Mouse (Mus musculus) heart, adult 2 months (tissue): Measurements from ENCODE around the gene Aym1. TPM values are rescaled to one million over a fixed set of nuclear protein-coding genes. Genes with fewer than 3 reads are reported as not detected.

ENCODE experiments used
- DNase-seq, 2 experiments: peaks; one replicate each; pipeline ENCODE4 v3.0.0; 2021
- H3K27ac ChIP-seq: fragments of 200-600 bp; 2 replicates; pipeline ENCODE4 v1.8.1; 2022
- H3K27me3 ChIP-seq: fragments of 200-500 bp; 2 replicates; pipeline ENCODE4 v1.6.1; 2012; ENCODE audit warnings: mild to moderate bottlenecking, low read length, inconsistent platforms, mixed read lengths; ENCODE audit not compliant: control insufficient read depth, insufficient read depth
- H3K36me3 ChIP-seq: fragments of 200-500 bp; 2 replicates; pipeline ENCODE4 v1.6.1; 2012; ENCODE audit warnings: low read length, inconsistent platforms; ENCODE audit not compliant: control insufficient read depth, insufficient read depth
- H3K4me1 ChIP-seq: fragments of 200-500 bp; 2 replicates; pipeline ENCODE4 v1.6.1; 2011; ENCODE audit warnings: low read length; ENCODE audit not compliant: control insufficient read depth, insufficient read depth
- H3K4me3 ChIP-seq: fragments of 200-600 bp; 2 replicates; pipeline ENCODE4 v1.8.1; 2022
- H3K79me2 ChIP-seq: fragments of 200-500 bp; replicated peaks from 2 replicates; pipeline ENCODE4 v1.6.1; 2012; ENCODE audit warnings: mild to moderate bottlenecking, inconsistent platforms, low read length, moderate library complexity, mixed read lengths; ENCODE audit not compliant: control insufficient read depth, insufficient read depth
- H3K9ac ChIP-seq: fragments of 200-500 bp; 2 replicates; pipeline ENCODE4 v1.6.1; 2012; ENCODE audit warnings: low read depth, mild to moderate bottlenecking, control low read depth, inconsistent platforms, low read length, mixed read lengths
- CTCF ChIP-seq: fragments of 200-600 bp; IDR thresholded peaks from 2 replicates; pipeline ENCODE4 v1.8.1; 2022; ENCODE audit warnings: antibody characterized with exemption, mild to moderate bottlenecking, moderate library complexity
- EP300 ChIP-seq: fragments of 200-500 bp; IDR thresholded peaks from 2 replicates; pipeline ENCODE4 v1.6.1; 2011; ENCODE audit warnings: low read depth, low read length, control low read depth; ENCODE audit not compliant: insufficient read depth
- POLR2A ChIP-seq: fragments of 200-500 bp; IDR thresholded peaks from 2 replicates; pipeline ENCODE4 v1.6.1; 2011; ENCODE audit warnings: mild to moderate bottlenecking, low read depth, low read length, control low read depth; ENCODE audit not compliant: insufficient read depth
- WGBS: fragments of 180-500 bp; shearing (Covaris S2); methylation state at CpG from one replicate; pipeline ENCODE4 v1.1.7; 2018; 5-methylcytosine and 5-hydroxymethylcytosine counted together
- intact Hi-C: fragments of 180-260 bp; cut with DNase I; formaldehyde crosslinking; loops from one replicate; pipeline ENCODE4 v1.15.1; 2025
- polyA plus RNA-seq: library from polyadenylated mRNA; depleted of rRNA; stranded (reverse); fragments of >200 nt; gene quantifications from 2 replicates; pipeline ENCODE4 v1.2.3, GENCODE M21; 2012
- total RNA-seq, 2 experiments: library from RNA; stranded (reverse); gene quantifications; 2 replicates each; pipeline ENCODE4 v1.2.3; 2021

The Aym1 gene
- total and polyA plus RNA-seq, 3 experiments: not detected

DNA sequence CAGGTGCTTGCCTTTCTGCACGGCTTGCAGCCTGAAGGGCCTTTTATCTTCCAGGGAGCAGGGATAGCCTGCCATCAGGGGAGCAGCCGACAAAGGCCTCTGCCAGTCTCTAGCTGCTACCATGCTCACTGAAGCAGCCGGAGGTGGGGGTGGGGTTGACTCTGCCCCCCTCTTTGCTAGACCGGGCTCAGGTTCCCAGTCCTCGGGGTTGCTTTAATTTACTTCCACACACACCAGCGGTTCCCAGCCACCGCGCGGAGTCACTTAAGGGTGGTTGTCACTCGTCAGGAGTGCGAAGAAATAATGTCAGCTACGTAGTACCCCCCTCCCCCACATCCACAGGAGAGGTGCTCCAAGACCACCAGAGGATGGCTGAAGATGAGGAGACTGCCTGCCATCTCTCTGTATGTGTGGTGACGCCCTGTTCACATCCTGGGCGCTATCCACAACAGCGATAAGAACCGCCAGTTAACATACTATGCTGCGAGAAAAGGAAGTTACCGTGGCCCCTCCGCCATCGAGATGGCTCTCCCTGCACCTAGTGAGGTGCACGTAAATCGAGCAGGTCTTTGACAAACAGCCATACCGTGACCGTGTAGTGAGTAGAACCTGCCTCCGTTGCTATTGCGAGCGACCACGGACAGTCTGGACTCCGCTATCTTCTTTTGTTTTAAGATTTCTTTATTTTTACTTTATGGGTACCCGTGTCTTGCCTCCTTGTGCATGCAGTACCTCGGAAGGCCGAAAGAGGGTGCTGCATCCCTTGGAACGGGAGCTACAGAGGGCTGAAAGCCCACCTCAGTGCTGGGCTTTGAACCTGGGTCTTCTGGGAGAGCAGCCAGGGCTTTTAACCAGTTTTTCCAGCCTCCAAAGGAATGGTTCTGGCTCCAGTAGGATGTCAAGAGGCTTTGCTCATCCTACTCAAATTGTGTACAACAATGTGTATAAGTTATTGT lies 16.2 kb downstream of the Aym1 start:
- no peaks in the 10 kb centered on the region for H3K36me3 ChIP-seq
- H3K27me3 ChIP-seq: peaks cover 2% of the 10 kb centered on the region; the same call in 1 of the 2 replicates
- H3K27ac ChIP-seq: no peak overlapping the region
- no peak overlapping the region for H3K9ac ChIP-seq
- WGBS: 7% methylated on average over 33 of the region's 33 CpGs
- H3K4me3 ChIP-seq: no peak overlapping the region
- TF ChIP-seq CTCF: peak; percentile 65
- TF ChIP-seq POLR2A: no peak
- no peak for TF ChIP-seq EP300
- H3K4me1 ChIP-seq: no peaks in the 10 kb centered on the region
- peak in 1 of 2 experiments; percentile 44 for DNase-seq
- intact Hi-C loops: no loop called here
- H3K79me2 ChIP-seq: no peaks in the 10 kb centered on the region

DNA sequence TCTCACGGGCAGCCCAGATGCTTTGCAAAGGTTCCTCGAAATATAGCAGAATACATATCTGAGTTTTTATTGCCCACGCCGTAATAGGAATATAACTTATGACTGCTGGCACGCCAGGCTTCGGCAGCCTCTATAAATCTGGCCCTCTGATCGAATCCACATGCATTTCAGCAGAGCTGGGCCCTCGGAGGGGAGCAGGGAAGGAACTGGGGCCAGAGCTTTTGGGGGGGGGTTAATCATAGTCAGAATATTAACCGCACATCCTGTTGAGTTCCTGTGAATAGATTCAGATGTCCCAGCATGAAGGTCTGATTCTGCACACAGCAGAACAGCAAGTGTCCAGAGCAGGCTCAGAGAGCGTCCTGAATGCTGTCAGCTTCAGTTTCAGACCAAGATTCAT lies 17.2 kb downstream of the Aym1 start:
- H3K4me1 ChIP-seq: no peaks in the 10 kb centered on the region
- H3K9ac ChIP-seq: no peak overlapping the region
- no peak for DNase-seq
- intact Hi-C loops: no loop called here
- TF ChIP-seq POLR2A (no peak), CTCF (no peak), EP300 (no peak)
- peaks cover 2% of the 10 kb centered on the region; the same call in 1 of the 2 replicates for H3K27me3 ChIP-seq
- no peak overlapping the region for H3K27ac ChIP-seq
- no peak overlapping the region for H3K4me3 ChIP-seq
- H3K36me3 ChIP-seq: no peaks in the 10 kb centered on the region
- 78% methylated on average over 10 of the region's 10 CpGs for WGBS
- no peaks in the 10 kb centered on the region for H3K79me2 ChIP-seq

DNA sequence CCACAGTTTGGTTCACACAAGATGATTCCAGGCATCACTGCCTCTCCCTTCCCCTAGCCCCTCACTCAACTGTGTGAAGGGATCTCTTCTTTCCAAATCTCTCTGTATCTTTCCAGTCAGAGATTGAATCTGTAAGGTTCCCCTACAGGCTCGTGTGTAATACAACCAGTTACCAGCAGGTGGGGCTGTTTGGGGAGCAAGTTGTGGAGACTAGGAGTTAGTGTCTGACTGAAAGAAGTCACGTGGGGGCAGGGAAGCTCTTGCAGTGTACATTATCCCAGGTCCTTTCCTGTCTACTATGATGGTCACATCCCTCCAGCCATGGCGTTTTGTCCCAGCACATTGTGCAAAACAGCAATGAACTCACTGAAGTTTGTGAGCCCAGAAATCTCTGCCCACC lies 18.7 kb downstream of the Aym1 start:
- H3K36me3 ChIP-seq: no peaks in the 10 kb centered on the region
- no peak overlapping the region for H3K4me3 ChIP-seq
- H3K9ac ChIP-seq: no peak overlapping the region
- intact Hi-C loops: no loop called here
- no peak overlapping the region for H3K27ac ChIP-seq
- TF ChIP-seq EP300 (no peak), CTCF (peak; percentile 64), POLR2A (no peak)
- no peaks in the 10 kb centered on the region for H3K4me1 ChIP-seq
- 25% methylated on average over 3 of the region's 3 CpGs for WGBS
- peaks cover 2% of the 10 kb centered on the region; the same call in 1 of the 2 replicates for H3K27me3 ChIP-seq
- no peaks in the 10 kb centered on the region for H3K79me2 ChIP-seq
- DNase-seq: peak in 1 of 2 experiments; percentile 52

DNA sequence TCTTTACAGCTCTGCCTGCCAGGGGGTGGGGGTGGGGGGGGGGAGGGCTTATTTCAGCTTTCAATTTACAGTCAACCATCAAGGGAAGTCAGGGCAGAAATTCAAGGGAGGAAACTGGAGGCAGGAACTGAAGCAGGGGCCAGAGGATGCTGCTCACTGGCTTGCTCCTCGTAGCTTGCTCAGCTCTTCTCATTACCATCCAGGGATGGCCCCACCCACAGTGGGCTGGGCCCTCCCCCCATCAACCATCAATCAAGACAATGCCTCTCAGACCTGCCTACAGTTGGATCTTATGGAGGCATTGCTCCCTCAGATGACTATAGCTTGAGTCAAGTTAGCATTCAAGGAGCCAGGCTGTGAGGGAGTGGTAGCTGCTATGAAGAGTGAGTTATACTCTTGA lies 19.2 kb downstream of the Aym1 start:
- no peak for DNase-seq
- no peak overlapping the region for H3K4me3 ChIP-seq
- H3K79me2 ChIP-seq: no peaks in the 10 kb centered on the region
- H3K36me3 ChIP-seq: no peaks in the 10 kb centered on the region
- peaks cover 2% of the 10 kb centered on the region; the same call in 1 of the 2 replicates for H3K27me3 ChIP-seq
- TF ChIP-seq EP300 (no peak), CTCF (no peak), POLR2A (no peak)
- 67% methylated on average over 1 of the region's 1 CpGs for WGBS
- intact Hi-C loops: no loop called here
- H3K4me1 ChIP-seq: no peaks in the 10 kb centered on the region
- no peak overlapping the region for H3K9ac ChIP-seq
- no peak overlapping the region for H3K27ac ChIP-seq

DNA sequence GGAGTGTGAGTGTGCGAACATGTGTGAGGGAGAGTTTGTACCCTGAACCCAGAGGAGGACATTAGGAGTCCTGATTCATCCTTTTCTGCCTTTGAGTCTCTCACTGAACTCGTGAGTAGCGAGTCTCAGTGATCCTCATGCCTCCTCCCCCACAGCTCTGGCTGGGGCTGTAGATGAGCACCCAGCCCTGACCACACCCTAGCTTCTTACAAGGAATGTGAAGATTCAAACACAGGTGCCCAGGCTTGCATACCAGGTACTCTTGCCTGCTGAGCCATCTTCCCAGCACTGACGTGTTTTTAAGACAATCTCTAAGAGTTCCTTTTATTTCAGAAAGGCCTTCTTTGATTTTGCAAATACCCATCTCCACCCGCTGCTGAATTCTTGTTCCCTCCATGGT lies 22.3 kb downstream of the Aym1 start:
- Histone ChIP-seq H3K4me1 (no peaks in the 10 kb centered on the region), H3K36me3 (no peaks in the 10 kb centered on the region), H3K9ac (no peak overlapping the region), H3K27ac (no peak overlapping the region), H3K27me3 (peaks cover 2% of the 10 kb centered on the region; the same call in 1 of the 2 replicates), H3K4me3 (no peak overlapping the region), H3K79me2 (no peaks in the 10 kb centered on the region)
- DNase-seq: no peak
- TF ChIP-seq CTCF: no peak
- no peak for TF ChIP-seq POLR2A
- TF ChIP-seq EP300: no peak
- WGBS: 65% methylated on average over 5 of the region's 5 CpGs
- intact Hi-C loops: no loop called here

DNA sequence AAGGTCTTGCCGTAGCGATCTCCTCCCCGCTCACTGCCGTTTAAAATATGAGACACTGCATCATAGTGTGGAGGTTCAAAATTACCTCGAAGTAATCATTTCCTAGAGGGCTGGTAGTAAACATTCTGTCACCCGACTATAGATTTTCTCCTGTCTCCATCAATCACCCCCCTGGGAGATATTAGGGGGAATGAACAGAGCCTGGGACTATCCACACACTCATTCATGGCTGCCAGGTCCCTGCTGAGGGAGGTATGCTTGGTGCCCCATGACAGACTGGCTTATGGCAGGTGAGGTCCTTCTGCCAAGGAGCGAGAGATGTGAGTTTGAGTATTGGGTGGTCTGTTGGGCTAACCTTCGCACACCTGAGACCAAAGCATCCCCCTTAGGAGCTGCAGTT lies 23.5 kb downstream of the Aym1 start:
- Histone ChIP-seq H3K9ac (no peak overlapping the region), H3K4me1 (no peaks in the 10 kb centered on the region), H3K27me3 (peaks cover 2% of the 10 kb centered on the region; the same call in 1 of the 2 replicates), H3K27ac (no peak overlapping the region), H3K79me2 (no peaks in the 10 kb centered on the region), H3K36me3 (no peaks in the 10 kb centered on the region), H3K4me3 (no peak overlapping the region)
- TF ChIP-seq POLR2A (no peak), CTCF (no peak), EP300 (no peak)
- WGBS: 82% methylated on average over 8 of the region's 8 CpGs
- intact Hi-C loops: no loop called here
- no peak for DNase-seq
